Mouse (Mus musculus) lung, postnatal 10 days (tissue): ENCODE data around the gene Gm8050.
"Not testable (repeated sequence)": the region's sequence is repeated elsewhere in the genome, so short reads cannot be mapped to it uniquely, and the experiment has no call there.

Source experiments
- DNase-seq: peaks from one replicate; pipeline ENCODE4 v3.0.0; 2021

The Gm8050 gene

DNA sequence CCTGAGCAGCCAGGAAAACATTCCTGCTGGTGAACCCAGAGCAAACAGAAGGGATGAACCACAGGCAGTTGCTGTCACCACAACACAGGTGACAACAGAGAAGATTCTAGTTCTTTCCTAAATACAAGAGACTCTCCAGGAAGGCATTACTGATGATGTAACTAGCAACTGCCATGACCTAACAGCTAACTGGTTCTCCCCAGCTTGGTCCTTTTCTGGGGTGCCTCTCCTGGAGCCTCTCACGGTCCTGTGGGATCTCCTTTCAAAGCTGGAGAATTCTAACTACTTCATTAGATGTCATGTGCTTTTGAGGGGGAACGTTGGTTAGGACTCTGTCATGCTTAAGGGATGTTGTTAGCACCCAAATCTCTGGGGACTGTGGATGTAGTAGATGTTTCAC, at the start of gene Gm8050:
Gene Gm8050, minus strand, starts transcription at position 101 of the 400 bp plus-strand sequence.
- not testable (repeated sequence) for DNase-seq

- DNase-seq = peak; percentile 0
Observed at GRCm38 (mm10) chr14:6757231-6757536, 37.1 kb upstream of the Gm8050 start.

DNA sequence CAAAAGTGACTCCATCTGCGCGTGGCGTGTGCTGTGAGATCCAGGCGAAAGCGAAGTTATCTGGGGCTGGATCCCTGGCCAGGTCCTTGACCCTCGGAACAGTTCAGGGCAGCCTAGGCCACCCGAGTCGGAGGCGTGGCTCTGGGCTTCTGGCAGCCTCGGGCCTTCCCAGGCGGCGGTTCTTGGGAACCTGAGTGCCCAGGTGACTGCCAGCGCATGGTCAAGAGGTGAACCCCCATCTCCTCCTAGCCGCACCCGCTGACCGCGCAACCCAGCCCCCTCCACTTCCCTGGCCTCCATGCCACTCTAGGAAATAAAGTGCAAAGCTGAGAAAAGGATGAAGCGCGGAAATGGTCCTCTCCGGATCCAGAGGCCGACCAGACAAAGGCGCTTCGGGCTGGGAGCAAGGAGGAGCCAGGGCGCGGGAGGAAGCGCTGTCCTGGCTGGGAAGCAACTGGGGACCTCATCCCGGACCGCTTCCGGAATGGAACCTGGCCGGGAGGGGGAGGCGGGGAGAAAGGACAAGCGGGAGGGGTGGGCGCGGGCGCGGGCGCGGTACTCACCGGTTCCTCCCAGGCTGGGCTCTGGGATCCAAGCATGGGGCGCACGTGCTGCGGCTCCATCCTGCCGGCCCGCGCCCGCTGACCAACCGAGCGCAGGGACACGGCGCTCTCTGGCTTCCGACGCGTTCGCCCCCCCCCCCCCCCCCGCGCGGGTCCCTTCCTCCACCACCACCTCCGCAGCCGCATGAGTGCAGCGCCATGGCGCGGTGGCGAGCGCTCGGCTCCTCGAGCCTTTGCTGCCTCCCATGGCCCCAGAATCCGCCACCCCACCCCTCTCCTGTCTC, 36.6 kb upstream of the Gm8050 start:
- DNase-seq = peak; percentile 8

GRCm38 (mm10) chr14:6742232-6742631, 22.2 kb upstream of the Gm8050 start, which contains the start of gene Gm3636:
Gm3636 (minus strand) TSS chr14:6742332.
- not testable (repeated sequence) for DNase-seq

DNA sequence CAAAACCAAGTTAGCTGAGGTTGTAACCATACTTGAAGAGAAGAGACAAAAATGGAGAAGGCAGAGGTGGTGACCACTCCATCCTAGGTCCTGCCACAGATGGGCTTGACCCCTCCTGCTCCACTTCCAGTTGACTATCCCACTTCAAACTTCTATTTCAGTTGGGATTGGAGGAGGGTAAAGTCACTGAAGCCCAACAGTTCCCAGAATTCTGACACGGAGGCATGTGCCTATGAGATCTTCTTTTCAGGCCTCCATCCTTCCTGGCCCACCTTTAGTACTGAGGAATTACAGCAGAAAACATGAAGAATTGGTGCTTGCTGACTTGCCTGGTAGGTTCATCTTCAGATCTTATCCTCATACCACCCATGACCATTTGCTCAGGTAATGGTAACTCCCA, 36.0 kb downstream of the Gm8050 start, which contains the start of gene Gm10251:
Gene Gm10251, minus strand, starts transcription at position 101 of the 400 bp plus-strand sequence.
- not testable (repeated sequence) for DNase-seq
